Mouse (Mus musculus): ENCODE measurements around the gene Tmbim6.

GRCm38 (mm10) chr15:99386796-99387195 lies 5.9 kb upstream of the Tmbim6 start:
- TF ChIP-seq CTCF (IDR thresholded peaks at IDR 0.05; ENCODE audit: extremely low read depth, insufficient read length, insufficient replicate concordance, low read depth, low read length) (no peak), POLR2A (IDR thresholded peaks at IDR 0.05; ENCODE audit: low read depth, low read length) (no peak)

All from small intestine, adult 2 months (tissue).